Mouse (Mus musculus): Measurements from ENCODE around the gene Mrps36.

GRCm38 (mm10) chr13:100785806-100786413, 41.5 kb upstream of the Mrps36 start:
- no peak for TF ChIP-seq POLR2A (IDR thresholded peaks at IDR 0.05; ENCODE audit: insufficient read depth, low read depth, low read length)
- TF ChIP-seq CTCF (IDR thresholded peaks at IDR 0.05; ENCODE audit: insufficient read depth, low read depth, low read length): no peak
